Comparison of ENCODE assay signal across 29 mouse cellular contexts in genomic region chr14:23922755-23923154, GRCm38 (mm10).
A peak's percentile ranks its signal among the peaks of the same experiment; 100 is the strongest.
DNase-seq lines count a peak whose midpoint lies in the region; ATAC-seq and TF ChIP-seq lines count a peak whose summit lies in the region.
"Had no signal": no experiment of that assay in that cellular context is flagged by ENCODE, and none has a peak within 500 bp of the region (broad histone marks: within the 10 kb centered on the region; RNA-seq: fewer than 3 reads in every experiment).

No protein-coding gene starts in this region.

- H3K27me3 ChIP-seq in neural tube, embryonic 15.5 days (replicated peaks) = no peaks in the 10 kb centered on the region
- H3K27me3 ChIP-seq: embryonic facial prominence, embryonic 13.5 days; forebrain, embryonic 15.5 days; kidney, embryonic 15.5 days had no signal

- no peak for TF ChIP-seq CTCF in left cerebral cortex, adult 2 months (IDR thresholded peaks at IDR 0.05)

- 71% methylated on average over 3 of the region's 3 CpGs for WGBS in neural tube, embryonic 15.5 days

- H3K9ac ChIP-seq in neural tube, embryonic 15.5 days (replicated peaks) = no peak overlapping the region
- H3K9ac ChIP-seq: embryonic facial prominence, embryonic 13.5 days; forebrain, embryonic 15.5 days; kidney, embryonic 15.5 days; liver, embryonic 14.5 days had no signal

- ATAC-seq in frontal cortex, adult (ENCODE audit: low TSS enrichment) = peak; percentile 25; the same call in 1 of the 2 replicates
- no peak for ATAC-seq in neural tube, embryonic 15.5 days (ENCODE audit: low FRiP score)
- ATAC-seq: CD4-positive, CD25-positive, alpha-beta regulatory T cell, adult 4 months; forebrain, embryonic 15.5 days had no signal

- no peak for DNase-seq in frontal cortex, postnatal 25 days (ENCODE audit: low spot score in 2 of 2)
- DNase-seq in left cerebral cortex, adult 2 months (ENCODE audit: extremely low spot score in 1 of 2, low spot score in 2 of 2) = no peak
- DNase-seq in left cerebral cortex, postnatal 14 days (ENCODE audit: low spot score in 2 of 2) = no peak
- DNase-seq in neural tube, embryonic 10.5 days (ENCODE audit: extremely low spot score, low spot score) = no peak
- no peak for DNase-seq in spleen, postnatal 36 days (ENCODE audit: low spot score in 2 of 2)
- DNase-seq: adrenal gland, postnatal 14 days; cerebellum, adult 2 months; gastrocnemius, postnatal 36 days; heart, adult 18-20 months; heart, postnatal 36 days; kidney, adult 18-20 months; kidney, postnatal 25 days; liver; lung, adult 2 months; lung, postnatal 10 days; spleen, adult 18-20 months; thymus, adult 18-20 months; thymus, postnatal 25 days had no signal

- H3K4me3 ChIP-seq in left cerebral cortex, adult 2 months = no peak overlapping the region
- H3K4me3 ChIP-seq in neural tube, embryonic 15.5 days (replicated peaks) = no peak overlapping the region
- H3K4me3 ChIP-seq: embryonic facial prominence, embryonic 13.5 days; forebrain, embryonic 10.5 days; forebrain, embryonic 15.5 days; kidney, embryonic 15.5 days had no signal

- intact Hi-C loops in left cerebral cortex, adult 2 months (cut with DNase I) = no loop called here
- intact Hi-C loops in left cerebral cortex, postnatal 14 days (cut with DNase I) = no loop called here

- H3K4me2 ChIP-seq in neural tube, embryonic 15.5 days = no peak overlapping the region
- H3K4me2 ChIP-seq: embryonic facial prominence, embryonic 13.5 days; forebrain, embryonic 15.5 days; heart, embryonic 11.5 days; kidney, embryonic 15.5 days had no signal

- no peaks in the 10 kb centered on the region for H3K36me3 ChIP-seq in neural tube, embryonic 15.5 days
- H3K36me3 ChIP-seq: embryonic facial prominence, embryonic 13.5 days; forebrain, embryonic 10.5 days; forebrain, embryonic 15.5 days; kidney, embryonic 15.5 days had no signal

- peak overlapping the region; percentile 4; the same call in 1 of the 2 replicates for H3K27ac ChIP-seq in left cerebral cortex, adult 2 months
- peak overlapping the region; percentile 15; the same call in 1 of the 2 replicates for H3K27ac ChIP-seq in neural tube, embryonic 15.5 days (replicated peaks)
- H3K27ac ChIP-seq: embryonic facial prominence, embryonic 13.5 days; forebrain, embryonic 10.5 days; forebrain, embryonic 15.5 days; kidney, embryonic 15.5 days; liver, embryonic 14.5 days; macrophage; stomach, postnatal 0 days had no signal

- no peaks in the 10 kb centered on the region for H3K9me3 ChIP-seq in neural tube, embryonic 15.5 days (replicated peaks)
- H3K9me3 ChIP-seq: embryonic facial prominence, embryonic 13.5 days; forebrain, embryonic 10.5 days; forebrain, embryonic 15.5 days; kidney, embryonic 15.5 days had no signal

- H3K4me1 ChIP-seq in neural tube, embryonic 15.5 days = 0 out of 2 replicates have a peak, but pooled peaks cover 3% of the 10 kb centered on the region
- H3K4me1 ChIP-seq: embryonic facial prominence, embryonic 13.5 days; forebrain, embryonic 10.5 days; forebrain, embryonic 15.5 days; kidney, embryonic 15.5 days had no signal
